Mouse (Mus musculus) brain, embryonic 14.5 days (tissue): Measurements from ENCODE around the gene Wee1. TPM values are rescaled to one million over a fixed set of nuclear protein-coding genes. Genes with fewer than 3 reads are reported as not detected.

Source experiments
- DNase-seq: peaks from one replicate; pipeline ENCODE4 v3.0.0-alpha.2; 2011; ENCODE audit warnings: low read depth
- CTCF ChIP-seq: fragments of 200-500 bp; IDR thresholded peaks from 2 replicates; pipeline ENCODE4 v1.5.1; 2012; ENCODE audit warnings: inconsistent platforms, mild to moderate bottlenecking, moderate library complexity, borderline replicate concordance; ENCODE audit not compliant: insufficient read depth, insufficient read length; ENCODE audit errors: extremely low read depth
- POLR2A ChIP-seq: fragments of 200-500 bp; IDR thresholded peaks from 2 replicates; pipeline ENCODE4 v1.6.1; 2012; ENCODE audit warnings: mild to moderate bottlenecking, inconsistent platforms, borderline replicate concordance; ENCODE audit not compliant: poor library complexity, insufficient read depth, insufficient read length, severe bottlenecking; ENCODE audit errors: extremely low read depth
- polyA plus RNA-seq: library from polyadenylated mRNA; depleted of rRNA; stranded (reverse); fragments of >200 nt; gene quantifications from 2 replicates; pipeline ENCODE4 v1.2.3, GENCODE M21; 2012; rRNA removed

Wee1 gene
- polyA plus RNA-seq, 1 experiment = 10.3 TPM

DNA sequence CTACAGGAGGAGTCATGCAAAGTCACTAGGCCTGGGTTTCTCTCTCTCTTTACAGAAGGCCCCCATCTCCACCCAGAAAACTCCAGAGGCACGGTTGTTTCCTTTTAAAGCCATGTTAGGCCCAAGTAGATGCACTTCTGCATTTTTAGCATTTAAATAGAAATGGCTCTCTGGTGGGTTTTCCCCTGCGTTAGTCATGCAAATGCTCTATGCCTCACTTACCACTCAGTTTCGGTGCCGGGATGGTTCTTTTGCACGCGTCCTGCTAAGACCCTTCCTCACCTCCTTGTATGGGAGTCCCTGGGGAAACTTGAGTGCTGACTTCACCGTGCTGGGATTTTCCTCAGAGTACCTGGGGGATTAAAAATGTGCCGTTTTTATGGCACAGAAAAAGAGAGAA lies 44.4 kb downstream of the Wee1 start:
- no peak for TF ChIP-seq POLR2A
- no peak for TF ChIP-seq CTCF

DNA sequence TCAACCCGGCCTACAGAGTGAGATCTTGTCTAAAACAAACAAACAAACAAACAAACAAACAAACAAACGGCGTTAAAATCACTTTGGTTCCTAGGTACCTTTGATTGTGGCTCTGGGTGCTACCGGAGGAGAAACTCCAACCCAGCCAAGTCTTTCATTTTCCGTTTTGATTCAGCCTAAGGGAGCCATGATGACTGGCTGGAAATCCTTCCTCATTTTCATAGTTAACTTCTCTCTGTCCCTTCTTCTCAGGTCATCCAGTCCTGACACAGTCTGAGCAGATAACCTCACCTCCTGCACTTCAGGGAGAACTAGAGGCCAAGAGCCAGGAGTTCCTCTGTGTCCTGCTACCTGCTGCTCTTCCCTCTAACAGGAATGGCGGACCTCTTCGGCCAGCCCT lies 57.4 kb downstream of the Wee1 start:
- TF ChIP-seq CTCF = no peak
- no peak for TF ChIP-seq POLR2A
- no peak for DNase-seq

More for the DNA sequence above, 44.4 kb downstream of the Wee1 start:
- no peak for DNase-seq

DNA sequence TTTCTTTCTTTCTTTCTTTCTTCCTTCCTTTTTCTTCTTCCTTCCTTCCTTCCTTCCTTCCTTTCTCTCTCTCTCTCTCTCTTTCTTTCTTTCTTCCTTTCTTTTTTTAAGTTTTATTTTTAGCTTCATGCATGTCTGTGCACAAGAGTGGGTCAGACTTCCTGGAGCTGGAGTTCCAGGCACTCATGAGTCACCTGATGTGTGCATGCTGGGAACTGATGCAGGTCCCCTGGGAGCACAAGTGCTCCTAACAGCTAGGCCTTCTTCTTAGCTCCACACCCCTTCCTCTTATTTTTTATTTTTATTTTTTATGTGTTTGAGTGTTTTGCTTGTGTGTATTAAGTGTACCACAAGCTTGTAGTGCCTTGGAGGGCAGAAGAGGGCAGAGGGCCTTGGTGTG lies 58.8 kb downstream of the Wee1 start:
- DNase-seq = no peak
- no peak for TF ChIP-seq CTCF
- no peak for TF ChIP-seq POLR2A

DNA sequence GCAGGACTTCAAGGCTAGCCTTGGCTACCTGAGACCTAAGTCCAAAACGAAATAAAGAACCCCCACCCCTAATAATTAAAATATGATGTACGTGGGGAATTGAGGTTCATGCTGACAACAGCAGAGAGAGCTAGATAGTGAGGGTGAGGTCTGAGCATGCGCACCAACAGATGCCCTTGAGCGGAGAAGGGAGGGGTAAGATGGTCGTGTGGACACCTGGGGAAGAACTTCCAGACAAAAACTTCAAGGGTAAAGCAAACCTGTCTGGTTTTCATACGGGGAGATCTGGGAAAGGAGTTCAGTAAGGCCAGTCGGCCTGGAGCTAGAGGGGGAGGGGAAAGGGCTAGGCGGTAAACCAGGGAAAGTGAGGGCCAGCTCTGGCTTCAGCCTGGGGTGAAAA lies 59.6 kb downstream of the Wee1 start:
- no peak for TF ChIP-seq POLR2A
- no peak for TF ChIP-seq CTCF
- DNase-seq = no peak

DNA sequence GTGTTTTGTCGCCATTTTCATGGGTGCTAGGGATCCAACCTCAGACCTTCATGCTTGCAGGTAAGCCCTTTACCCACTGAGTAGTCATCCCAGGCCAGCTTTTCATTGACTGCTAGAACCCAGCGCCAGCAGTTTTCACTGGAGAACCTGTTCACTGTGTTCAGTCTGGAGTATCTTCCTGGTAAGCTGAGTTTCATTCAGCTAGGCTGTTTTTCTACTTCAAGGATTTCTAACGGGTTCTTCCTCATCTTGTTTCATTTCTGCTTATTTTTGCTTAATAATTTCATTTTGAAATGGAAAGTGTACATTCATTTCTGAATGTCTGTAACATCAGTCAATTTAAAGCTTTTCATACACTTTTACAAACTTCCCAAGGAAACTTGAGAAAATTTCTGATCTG lies 62.8 kb downstream of the Wee1 start:
- TF ChIP-seq POLR2A (no peak), CTCF (no peak)
- DNase-seq = no peak

DNA sequence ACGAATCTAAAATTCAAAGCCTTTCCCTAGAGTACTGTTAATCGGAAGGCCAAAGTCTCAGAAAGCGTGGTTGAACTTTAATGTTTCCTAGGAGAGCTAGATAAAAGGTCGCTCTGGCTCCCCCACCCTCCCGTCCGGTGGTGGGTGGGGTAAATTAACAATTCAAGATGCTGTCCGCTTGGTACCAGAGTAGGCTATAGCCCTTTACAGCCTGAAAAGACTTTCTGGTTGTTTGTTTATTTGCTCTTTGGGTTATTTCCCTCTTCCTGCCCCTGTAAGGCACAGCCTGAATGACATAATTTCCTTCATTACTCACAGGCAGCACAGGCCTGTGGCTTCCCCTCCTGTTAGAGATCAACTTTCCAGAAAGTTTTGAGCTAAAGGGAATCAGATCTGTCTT lies 68.1 kb downstream of the Wee1 start:
- DNase-seq = no peak
- TF ChIP-seq POLR2A (no peak), CTCF (no peak)

Other genes starting within 250 kb of the Wee1 start
- gene Dennd5a, start 161.6 kb upstream of the Wee1 start, polyA plus RNA-seq = 153 and 157 TPM in 2 replicates
- gene Tmem41b, start 135.1 kb upstream of the Wee1 start, polyA plus RNA-seq = 47.2 and 52.4 TPM in 2 replicates
- 44.5 and 54.3 TPM in 2 replicates for gene Ipo7, start 103.8 kb upstream of the Wee1 start, polyA plus RNA-seq
- gene Zfp143, start 60.8 kb upstream of the Wee1 start, polyA plus RNA-seq = 24.1 and 25.2 TPM in 2 replicates
- 5.5 and 7.5 TPM in 2 replicates for gene Swap70, start 99.7 kb downstream of the Wee1 start, polyA plus RNA-seq